Mouse (Mus musculus) gastrocnemius, postnatal 36 days (tissue): ENCODE measurements around the gene Bmpr1b. TPM values are rescaled to one million over a fixed set of nuclear protein-coding genes. Genes with fewer than 3 reads are reported as not detected.

ENCODE experiments used
- DNase-seq, 2 experiments: peaks; one replicate each; pipeline ENCODE4 v3.0.0; 2022
- intact Hi-C: fragments of 180-260 bp; cut with DNase I; formaldehyde crosslinking; loops from one replicate; pipeline ENCODE4 v1.15.1; 2025
- total RNA-seq, 2 experiments: library from RNA; stranded (reverse); gene quantifications; 2 replicates each; pipeline ENCODE4 v1.2.3; 2021

Gene Bmpr1b
- total RNA-seq, 2 experiments from 2014 or later, result 1.8 to 4.0 TPM

DNA sequence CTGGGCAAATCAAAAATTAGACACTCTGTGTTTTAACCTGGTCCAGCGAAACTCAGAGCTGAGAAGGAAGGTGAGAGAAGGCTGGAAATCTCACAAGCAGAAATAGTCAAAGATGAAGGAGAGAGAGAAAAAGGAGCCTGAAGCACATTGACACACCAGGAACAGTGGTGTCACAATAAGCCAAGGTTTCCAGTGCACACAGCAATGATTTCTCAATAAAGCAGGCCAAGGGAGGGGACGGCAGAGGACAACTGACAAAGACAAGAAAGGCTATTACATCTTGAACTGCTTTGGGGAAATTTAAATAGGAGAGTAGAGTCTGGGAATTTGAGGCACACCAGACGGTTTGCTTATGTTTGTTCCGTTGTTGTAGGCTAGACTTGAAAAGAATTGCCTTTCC lies 314.9 kb downstream of the Bmpr1b start:
- intact Hi-C loops, result no loop called here
- no peak for DNase-seq

DNA sequence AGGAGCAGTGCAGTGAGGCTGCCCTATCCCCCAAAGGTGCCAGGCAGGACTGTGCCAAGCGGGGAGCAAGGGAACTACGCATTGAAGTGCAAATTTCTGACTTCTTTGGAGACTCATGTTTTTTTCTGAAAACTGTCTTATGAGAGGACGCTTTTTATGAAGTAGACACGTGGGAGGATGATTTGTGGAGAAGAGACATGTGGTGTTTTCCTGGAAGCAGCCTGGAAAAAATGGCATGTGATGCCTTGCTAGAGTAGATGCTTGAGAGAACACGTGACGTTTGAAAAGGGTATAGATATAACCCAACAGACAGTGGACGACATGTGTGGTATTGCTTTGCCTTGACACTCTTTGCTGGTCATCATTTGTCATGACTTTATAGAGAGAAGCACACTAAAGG lies 319.1 kb downstream of the Bmpr1b start:
- no peak for DNase-seq
- intact Hi-C loops, result no loop called here

DNA sequence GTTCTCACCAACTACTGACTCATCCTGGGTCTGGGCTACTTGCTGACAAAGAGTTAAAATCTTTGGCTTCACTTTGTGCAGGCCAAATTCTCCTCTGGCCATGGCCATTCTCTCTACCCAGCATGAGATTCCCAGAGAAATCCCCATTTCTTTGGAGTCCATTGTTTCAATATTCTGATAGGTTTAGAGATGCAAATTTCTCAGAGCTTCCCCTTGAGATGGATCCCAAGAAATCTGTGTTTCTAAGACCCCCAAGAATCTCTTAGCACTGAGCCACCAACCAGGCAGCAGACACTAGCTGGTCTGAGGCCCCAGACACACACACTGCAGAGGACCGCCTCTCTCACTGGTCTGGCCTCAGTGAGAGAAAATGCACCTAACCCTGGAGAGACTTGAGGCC lies 320.0 kb downstream of the Bmpr1b start:
- DNase-seq, result no peak

DNA sequence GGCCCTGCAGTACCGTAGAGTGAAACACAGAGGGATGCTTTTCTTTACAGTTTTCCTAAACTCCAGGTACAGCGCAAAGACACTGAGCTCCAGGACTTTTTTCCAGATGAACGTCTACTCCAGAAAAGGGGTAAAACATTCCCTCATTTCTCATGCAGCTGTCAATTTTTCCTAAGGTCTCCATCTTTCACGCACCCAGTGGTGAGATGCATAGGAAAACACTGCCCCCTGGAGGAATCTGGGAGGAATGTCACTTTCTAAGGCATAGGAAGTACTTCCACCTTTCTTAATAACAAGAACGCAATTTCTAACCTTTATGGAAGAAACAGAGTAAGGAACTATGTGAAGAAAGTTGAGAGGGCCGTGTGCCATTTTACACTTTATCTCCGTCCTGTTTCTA lies 330.4 kb downstream of the Bmpr1b start:
- no peak for DNase-seq
- intact Hi-C loops, result no loop called here

More for the DNA sequence above, 320.0 kb downstream of the Bmpr1b start:
- intact Hi-C loops, result no loop called here

DNA sequence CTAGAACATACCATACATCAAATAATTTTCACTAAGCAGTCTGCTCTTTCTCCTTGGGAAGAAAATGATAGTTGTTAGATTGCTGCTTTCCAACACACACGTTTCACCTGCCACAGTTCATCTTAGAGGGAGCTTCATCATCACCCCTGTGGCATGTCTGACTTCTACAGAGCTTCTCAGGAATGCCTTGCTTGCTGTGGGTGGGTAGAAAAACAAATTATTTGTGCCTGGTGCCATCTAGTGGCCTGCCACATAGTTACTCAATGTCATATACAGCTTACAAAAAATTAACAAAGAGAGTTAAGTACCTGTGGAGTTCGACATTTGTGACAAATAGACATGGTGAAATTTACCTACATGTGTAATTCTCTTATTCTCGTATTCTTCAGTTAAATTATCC lies 338.1 kb downstream of the Bmpr1b start:
- no peak for DNase-seq
- intact Hi-C loops, result no loop called here

DNA sequence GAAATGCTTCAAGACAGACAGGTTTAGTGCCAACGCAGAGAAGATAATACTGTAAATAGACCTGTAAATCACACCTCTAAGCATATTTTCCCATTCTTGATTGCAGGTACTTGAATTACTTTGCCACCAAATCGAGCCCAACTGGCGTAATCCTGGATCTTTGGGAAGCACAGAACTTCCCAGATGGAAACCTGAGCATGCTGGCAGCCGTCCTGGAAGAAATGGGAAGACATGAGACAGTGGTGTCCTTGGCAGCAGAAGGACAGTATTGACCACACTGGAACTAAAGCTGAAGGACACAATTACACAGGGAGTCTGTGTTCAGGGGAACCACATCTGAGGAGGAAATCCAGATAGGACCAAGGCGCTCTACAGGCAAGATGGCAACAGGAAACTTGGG lies 340.9 kb downstream of the Bmpr1b start:
- intact Hi-C loops, result no loop called here

DNA sequence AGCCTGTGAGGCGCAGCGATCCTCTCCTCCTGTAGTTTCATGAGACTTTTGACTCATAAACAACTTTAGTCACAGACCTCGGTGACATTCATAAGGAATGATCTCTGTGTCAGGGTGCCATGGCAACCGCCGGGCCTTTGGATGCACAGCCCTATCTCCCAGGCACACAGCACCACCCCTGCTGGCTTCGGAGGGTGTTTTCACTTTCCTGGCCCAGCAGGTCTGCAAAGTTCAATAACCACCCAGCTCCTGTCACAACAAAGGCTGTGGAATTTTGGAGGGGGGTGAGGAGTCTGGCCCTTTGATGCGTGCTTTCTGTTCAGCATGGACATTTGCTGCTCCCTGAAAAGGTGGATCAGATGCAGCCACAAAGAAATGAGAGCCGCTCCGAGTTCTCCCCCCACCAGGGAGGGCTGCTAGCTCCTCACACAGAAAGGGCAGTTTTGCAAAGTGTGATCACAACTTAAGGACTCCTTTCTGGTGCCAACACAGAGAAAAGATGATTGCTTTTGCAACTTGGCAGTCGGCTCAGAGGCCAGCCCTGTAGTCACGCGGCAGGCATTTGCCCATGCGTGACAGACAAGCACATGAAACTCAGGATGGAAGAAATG lies 349.8 kb downstream of the Bmpr1b start:
- intact Hi-C loops, result no loop called here
- no peak for DNase-seq

More for the DNA sequence above, 340.9 kb downstream of the Bmpr1b start:
- no peak for DNase-seq

DNA sequence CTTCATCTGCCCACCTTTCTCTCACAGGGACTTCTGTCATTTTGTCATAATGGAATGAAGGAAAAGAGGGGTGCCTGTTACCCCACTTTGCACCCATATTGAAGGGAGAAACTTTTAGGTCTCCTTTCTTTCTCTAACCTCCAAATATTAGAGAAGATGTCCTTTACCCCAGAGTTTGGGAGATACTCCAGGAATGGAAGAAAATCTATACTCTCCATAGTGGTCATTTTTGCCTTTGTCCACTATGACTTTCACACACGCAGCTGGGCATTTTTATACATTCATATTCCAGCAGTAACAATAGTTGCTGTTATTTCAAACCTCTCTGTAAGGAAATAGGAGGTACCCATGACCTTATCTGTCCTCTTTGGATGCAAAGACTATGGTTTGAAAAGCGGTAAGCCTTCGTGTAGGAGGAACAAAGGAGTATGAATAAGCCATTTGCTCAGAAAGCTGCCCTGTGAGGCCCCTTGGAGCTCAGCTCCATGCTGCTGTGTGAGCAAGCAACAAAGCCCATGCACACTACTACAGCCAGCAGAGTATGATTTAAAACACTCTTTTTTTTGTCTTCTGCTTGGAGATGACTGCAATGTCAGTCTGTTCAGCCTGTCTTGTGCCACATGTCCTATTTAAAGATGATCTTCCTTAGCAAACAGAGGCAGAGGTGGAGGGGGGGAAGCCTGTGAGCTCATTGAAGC lies 350.5 kb downstream of the Bmpr1b start:
- no peak for DNase-seq
- intact Hi-C loops, result no loop called here

DNA sequence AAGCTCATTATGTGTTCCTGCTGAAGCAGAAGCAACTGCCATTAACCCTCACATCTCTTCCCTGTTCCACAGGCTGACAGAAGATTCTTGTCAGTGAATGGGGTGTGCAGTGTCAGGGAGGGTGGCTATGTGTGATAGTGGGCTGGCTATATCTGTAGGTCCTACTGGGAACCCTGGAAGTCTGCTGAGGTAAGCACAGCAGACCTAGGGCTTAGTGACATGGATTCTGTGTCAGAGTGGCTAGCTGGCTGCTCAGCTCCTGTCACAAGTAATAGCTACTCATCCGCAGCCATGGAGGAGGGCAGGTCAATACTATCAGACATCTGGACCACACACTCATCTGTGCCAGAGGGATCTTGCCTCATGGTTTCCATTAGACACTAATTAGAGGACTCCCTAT lies 354.4 kb downstream of the Bmpr1b start:
- intact Hi-C loops, result no loop called here
- no peak for DNase-seq

DNA sequence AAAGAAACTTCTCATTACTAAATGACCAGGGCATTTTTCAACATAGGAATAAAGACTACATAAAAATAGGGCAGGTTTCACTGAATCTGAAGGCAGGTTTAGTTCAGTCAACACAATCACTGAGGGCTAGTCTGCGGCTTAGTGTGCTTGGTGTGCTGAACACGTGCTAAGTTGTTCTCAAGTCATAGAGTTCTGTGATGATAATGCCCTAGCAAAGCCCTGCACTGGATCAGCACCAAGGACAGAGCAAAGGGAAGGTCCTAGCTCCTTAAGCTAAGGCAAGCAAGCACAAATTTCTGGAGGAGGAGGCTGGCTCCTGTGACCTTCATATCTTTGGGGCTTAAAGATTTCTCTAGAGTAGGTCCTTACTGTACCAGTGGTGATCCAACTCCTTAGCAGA lies 357.9 kb downstream of the Bmpr1b start:
- intact Hi-C loops, result no loop called here
- DNase-seq, result no peak

DNA sequence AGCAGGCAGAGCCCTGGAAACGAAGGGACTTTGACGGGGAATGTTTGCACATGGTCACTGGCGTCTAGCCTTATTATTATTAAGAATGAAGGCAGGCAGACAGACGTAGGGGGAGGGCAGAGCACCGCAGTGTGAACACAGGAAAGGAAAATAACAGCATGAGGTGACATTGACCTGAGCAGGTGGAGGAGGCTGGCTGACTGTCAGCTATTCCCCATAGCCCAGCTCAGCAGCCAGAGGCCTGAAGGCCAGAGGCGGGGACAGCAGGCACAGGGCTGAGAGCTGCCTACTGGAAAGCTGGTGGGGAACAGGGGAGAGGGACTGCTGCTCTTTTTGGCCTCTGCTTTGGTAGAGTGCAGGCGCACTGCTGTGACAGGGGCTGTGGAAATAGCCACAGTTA lies 358.3 kb downstream of the Bmpr1b start:
- intact Hi-C loops, result no loop called here
- DNase-seq, result no peak

DNA sequence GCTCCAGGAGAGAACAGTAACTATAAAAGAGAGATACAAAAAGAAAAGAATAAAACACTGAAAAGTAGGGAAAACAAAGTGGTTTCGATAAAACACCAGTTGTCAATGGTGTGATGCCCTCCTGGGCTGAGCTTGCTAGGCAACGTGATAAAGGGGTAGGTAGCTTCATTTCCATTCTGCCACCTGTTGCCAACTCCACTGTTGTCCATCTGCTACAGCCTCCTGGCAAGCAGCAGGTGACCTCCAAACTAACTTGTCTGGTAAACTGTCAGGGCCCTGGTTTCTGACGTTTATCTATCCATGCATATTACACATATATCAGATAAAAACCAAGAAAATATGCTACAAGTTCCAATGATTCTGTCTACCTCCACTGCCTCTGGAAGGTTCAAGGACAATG lies 359.6 kb downstream of the Bmpr1b start:
- intact Hi-C loops, result no loop called here
- DNase-seq, result no peak

DNA sequence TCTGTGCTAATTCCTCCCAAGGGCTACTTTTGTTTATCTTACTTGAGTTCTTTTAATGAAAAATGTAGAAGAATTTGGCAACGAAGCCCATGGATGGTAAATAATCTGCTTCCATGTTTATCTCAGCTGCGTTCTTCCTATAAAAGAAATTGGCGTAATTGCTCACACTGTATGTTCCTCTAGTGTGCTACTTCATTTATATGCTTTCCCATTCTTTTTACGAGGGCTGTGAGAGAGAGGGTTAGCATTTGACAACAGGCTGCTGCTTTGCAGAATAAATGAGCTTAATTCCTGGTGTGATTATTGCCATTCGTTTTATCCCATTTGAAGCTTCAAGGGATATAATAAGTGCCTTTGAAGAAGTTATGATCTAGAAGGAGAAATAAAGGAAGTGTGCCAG lies 365.1 kb downstream of the Bmpr1b start:
- intact Hi-C loops, result no loop called here
- no peak for DNase-seq

DNA sequence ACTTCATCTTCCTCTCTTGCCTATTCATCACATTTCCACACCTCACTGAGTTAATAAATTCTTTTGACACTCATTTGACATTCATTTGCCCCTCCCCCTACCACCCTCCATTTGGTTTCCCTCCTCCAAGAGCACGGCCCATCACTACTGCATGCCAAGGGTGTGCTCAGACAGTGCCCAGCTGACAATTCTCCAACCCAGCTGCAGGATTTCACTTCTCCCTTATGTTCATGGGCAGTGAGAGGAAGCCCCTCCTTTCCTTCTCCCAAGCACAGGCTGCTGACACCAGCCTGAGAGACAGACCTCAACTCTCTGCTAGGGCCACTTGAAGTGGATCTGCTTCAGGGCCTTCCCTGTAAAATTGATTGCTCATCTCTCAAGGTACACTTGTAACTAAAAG lies 371.4 kb downstream of the Bmpr1b start:
- no peak for DNase-seq
- intact Hi-C loops, result no loop called here

DNA sequence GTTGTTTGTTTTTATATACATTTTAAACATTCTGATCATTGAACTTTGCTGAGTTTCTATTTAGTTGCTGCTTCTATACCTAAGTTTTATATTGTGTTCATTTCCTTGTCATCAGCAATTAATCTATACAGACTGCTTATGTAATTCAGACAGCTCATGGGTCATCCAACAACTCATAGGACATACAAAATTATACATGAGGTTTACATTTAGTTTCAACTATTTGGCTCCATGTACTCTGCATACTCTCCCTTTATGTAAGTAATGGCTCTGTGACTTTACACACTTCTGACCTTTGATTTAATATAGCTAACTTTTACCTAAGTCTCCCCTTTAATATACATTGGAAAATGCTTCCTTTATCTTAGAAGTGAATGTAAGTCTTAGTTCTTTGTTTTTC lies 371.9 kb downstream of the Bmpr1b start:
- intact Hi-C loops, result no loop called here
- no peak for DNase-seq

DNA sequence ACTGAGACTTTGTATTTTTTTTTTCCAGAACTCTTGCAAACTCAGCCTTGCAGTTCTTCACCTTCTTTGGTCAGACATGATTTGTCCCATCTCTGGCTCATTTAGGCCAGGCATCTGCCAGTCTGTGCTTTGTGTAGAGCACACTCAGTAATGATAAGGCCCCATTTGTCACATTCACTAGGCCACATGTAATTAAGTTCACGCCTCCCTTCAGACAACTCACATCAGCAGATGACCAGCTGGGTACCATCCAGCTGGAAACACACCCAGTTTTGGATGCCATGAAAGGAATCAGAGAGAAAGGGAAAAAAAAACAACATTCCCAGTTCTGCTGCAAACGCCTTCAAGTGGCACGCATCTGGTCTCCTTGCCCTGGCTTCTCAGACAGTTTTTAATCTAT lies 374.9 kb downstream of the Bmpr1b start:
- intact Hi-C loops, result no loop called here
- DNase-seq, result no peak

DNA sequence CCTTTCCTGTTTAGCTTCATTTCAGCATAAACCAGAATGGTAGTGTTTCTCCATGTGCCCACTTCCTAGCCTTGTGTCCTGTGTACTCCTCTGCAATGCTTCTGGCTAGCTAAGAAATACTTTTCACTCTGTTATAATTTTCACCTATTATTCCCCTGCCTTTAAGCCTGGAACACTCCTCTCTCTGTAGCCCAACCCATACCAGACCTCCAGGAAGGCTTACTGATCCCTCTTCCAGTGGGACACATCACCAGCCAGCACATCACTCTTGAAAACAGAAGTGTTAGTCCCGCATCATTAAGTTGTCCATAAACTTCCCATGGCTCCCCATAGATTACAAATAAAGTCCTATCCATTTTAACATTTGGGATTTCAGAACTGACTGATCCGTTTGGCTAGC lies 375.5 kb downstream of the Bmpr1b start:
- DNase-seq, result no peak
- intact Hi-C loops, result no loop called here

DNA sequence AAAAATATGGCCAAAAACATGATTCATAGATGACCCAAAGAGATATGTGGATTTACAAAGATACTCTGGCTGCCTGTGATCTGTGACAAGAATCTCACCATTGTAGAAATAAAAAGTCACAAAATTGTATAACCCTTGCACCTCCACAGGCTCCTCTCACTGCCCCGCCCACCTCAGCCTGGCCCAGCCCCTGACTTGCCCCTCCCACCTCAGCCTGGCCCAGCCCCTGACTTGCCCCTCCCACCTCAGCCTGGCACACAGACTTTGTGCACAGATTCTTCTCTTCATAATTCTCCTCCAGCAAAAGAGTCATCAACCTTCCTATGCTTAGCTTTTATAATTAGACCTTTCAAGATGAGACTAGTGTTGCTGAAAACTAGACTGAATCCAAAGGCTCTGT lies 377.1 kb downstream of the Bmpr1b start:
- no peak for DNase-seq
- intact Hi-C loops, result no loop called here

DNA sequence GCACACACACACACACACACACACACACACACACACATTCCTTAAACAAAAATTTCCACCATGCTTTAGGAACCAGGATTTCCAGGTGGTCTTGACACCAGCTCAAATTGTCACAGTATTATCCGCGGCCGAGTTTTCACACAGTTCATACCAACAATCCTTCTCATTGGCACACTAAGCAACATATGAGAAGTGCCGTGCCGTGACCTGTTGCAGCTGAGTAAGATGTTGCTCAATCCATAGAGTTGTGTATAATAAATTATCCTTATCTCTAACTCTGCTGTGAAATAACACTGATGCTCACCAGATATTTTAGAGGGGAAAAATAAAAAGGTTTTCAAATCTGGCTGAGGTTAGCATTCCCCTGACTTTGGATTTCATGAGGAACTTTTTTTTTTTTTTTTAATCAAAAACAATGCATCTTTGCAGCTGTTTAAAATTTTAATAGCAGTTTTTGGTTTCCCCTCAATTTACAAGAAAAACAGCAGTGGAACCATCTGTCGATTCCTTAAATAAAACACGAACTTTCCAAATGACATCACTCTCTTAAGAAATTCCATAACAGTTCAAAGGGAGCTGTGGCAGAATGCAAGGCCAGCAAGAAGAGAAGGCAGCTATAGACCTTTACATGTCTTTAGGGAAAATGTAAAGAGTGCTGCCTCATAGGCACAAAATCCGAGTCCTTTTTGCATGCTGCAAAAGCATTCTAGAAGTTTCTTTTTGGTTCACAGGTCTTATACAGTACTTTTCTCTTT lies 378.0 kb downstream of the Bmpr1b start:
- intact Hi-C loops, result no loop called here
- DNase-seq, result no peak
